Comparison of ENCODE assay signal across 16 mouse cellular contexts in the genomic region with DNA sequence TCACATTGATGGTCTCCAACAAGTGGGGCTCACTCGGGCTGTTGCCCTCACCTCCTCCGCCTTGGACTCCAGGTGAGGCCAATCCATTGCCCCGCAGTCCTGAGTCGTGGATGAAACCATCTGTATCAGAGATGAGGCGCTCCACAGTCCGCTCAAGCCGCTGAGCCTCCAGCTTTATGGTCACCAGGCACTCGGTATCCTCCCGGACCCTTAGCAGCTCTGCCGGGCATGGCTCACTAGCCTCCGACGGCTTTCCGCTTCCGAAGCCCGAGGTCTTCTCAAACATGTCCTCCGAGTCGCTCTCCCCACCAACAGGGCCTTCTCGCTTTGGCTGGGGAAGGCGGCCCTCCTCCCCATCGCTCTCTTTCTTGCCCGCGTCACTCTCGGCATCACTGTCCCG.
"Had no signal": no experiment of that assay in that cellular context is flagged by ENCODE, and none has a peak within 500 bp of the region (broad histone marks: within the 10 kb centered on the region; RNA-seq: fewer than 3 reads in every experiment).

No protein-coding gene starts in this region.

- H3K4me1 ChIP-seq: liver, embryonic 13.5 days; neural tube, embryonic 12.5 days had no signal

- H3K4me3 ChIP-seq: liver, embryonic 13.5 days; neural tube, embryonic 12.5 days; neural tube, embryonic 15.5 days; stomach, embryonic 15.5 days had no signal

- H3K36me3 ChIP-seq: liver, embryonic 13.5 days had no signal

- H3K9ac ChIP-seq: liver, embryonic 13.5 days; neural tube, embryonic 12.5 days; neural tube, embryonic 15.5 days; stomach, embryonic 15.5 days had no signal

- H3K27ac ChIP-seq: liver, embryonic 13.5 days; neural tube, embryonic 12.5 days; neural tube, embryonic 15.5 days; stomach, embryonic 15.5 days had no signal

- DNase-seq: kidney, adult 18-20 months; kidney, adult 9 months; kidney, postnatal 14 days; kidney, postnatal 4 days; liver, embryonic 13.5 days; lung, adult 2 months; lung, postnatal 14 days; lung, postnatal 4 days; midbrain, embryonic 14.5 days; retina, postnatal 1 day; right cerebral cortex, postnatal 25 days; spleen, adult 18-20 months; thymus, postnatal 36 days had no signal

- H3K9me3 ChIP-seq: liver, embryonic 13.5 days; neural tube, embryonic 12.5 days; neural tube, embryonic 15.5 days; stomach, embryonic 15.5 days had no signal

- H3K27me3 ChIP-seq: liver, embryonic 13.5 days; neural tube, embryonic 12.5 days; neural tube, embryonic 15.5 days; stomach, embryonic 15.5 days had no signal
